Mouse (Mus musculus) urinary bladder, postnatal 36 days (tissue): ENCODE data around the gene Fam13c.
A peak's percentile ranks its signal among the peaks of the same experiment; 100 is the strongest.
"Not testable (repeated sequence)": the region's sequence is repeated elsewhere in the genome, so short reads cannot be mapped to it uniquely, and the experiment has no call there.

Experiments
- DNase-seq, 2 experiments: peaks; one replicate each; pipeline ENCODE4 v3.0.0; 2022; ENCODE audit warnings: low spot score in 2 of 2, mixed read lengths in 1 of 2

Fam13c gene

GRCm38 (mm10) chr10:70439676-70440521 lies at the start of gene Fam13c:
Gene Fam13c, plus strand, starts transcription at chr10:70440481.
- no peak for DNase-seq

- no peak for DNase-seq
Observed at GRCm38 (mm10) chr10:70395900-70396299, 44.4 kb upstream of the Fam13c start.

GRCm38 (mm10) chr10:70398224-70398623 lies 42.1 kb upstream of the Fam13c start:
- DNase-seq: no peak

- DNase-seq: no peak
Observed at GRCm38 (mm10) chr10:70402006-70402405, 38.3 kb upstream of the Fam13c start.

- no peak for DNase-seq
Observed at GRCm38 (mm10) chr10:70402711-70403110, 37.6 kb upstream of the Fam13c start.

GRCm38 (mm10) chr10:70417811-70418486 lies 22.3 kb upstream of the Fam13c start:
- no peak for DNase-seq

GRCm38 (mm10) chr10:70419282-70420264 lies 20.7 kb upstream of the Fam13c start:
- no peak for DNase-seq

- peak in 1 of 2 experiments; percentile 22 for DNase-seq
Observed at GRCm38 (mm10) chr10:70426373-70426772, 13.9 kb upstream of the Fam13c start.

- peak in 1 of 2 experiments; percentile 16 for DNase-seq
Observed at GRCm38 (mm10) chr10:70428121-70428662, 12.1 kb upstream of the Fam13c start.

GRCm38 (mm10) chr10:70429341-70429740 lies 10.9 kb upstream of the Fam13c start:
- no peak for DNase-seq

GRCm38 (mm10) chr10:70433334-70433733 lies 6.9 kb upstream of the Fam13c start:
- DNase-seq: no peak

- not testable (repeated sequence) for DNase-seq
Observed at GRCm38 (mm10) chr10:70433736-70434135, 6.5 kb upstream of the Fam13c start.

GRCm38 (mm10) chr10:70436656-70437055 lies 3.6 kb upstream of the Fam13c start:
- no peak for DNase-seq

GRCm38 (mm10) chr10:70437289-70437688 lies 3.0 kb upstream of the Fam13c start:
- peak in 1 of 2 experiments; percentile 38 for DNase-seq

GRCm38 (mm10) chr10:70440639-70441461 lies 569 bp downstream of the Fam13c start:
- peak in 1 of 2 experiments; percentile 35 for DNase-seq

- DNase-seq: no peak
Observed at GRCm38 (mm10) chr10:70442156-70442555, 1.9 kb downstream of the Fam13c start.

GRCm38 (mm10) chr10:70442623-70443022 lies 2.3 kb downstream of the Fam13c start:
- DNase-seq: no peak

- no peak for DNase-seq
Observed at GRCm38 (mm10) chr10:70447787-70448186, 7.5 kb downstream of the Fam13c start.

GRCm38 (mm10) chr10:70449206-70449605 lies 8.9 kb downstream of the Fam13c start:
- DNase-seq: no peak

- DNase-seq: no peak
Observed at GRCm38 (mm10) chr10:70455886-70456305, 15.6 kb downstream of the Fam13c start.
